Mouse (Mus musculus): ENCODE measurements around the gene Hectd1. TPM values are rescaled to one million over a fixed set of nuclear protein-coding genes. Genes with fewer than 3 reads are reported as not detected.
A peak's percentile ranks its signal among the peaks of the same experiment; 100 is the strongest.

Hectd1 gene
- 36.0 and 51.6 TPM in 2 replicates for polyA plus RNA-seq (2014; fragmentation: Nextera tagmentation; extraction: Ambion mirVana)

DNA sequence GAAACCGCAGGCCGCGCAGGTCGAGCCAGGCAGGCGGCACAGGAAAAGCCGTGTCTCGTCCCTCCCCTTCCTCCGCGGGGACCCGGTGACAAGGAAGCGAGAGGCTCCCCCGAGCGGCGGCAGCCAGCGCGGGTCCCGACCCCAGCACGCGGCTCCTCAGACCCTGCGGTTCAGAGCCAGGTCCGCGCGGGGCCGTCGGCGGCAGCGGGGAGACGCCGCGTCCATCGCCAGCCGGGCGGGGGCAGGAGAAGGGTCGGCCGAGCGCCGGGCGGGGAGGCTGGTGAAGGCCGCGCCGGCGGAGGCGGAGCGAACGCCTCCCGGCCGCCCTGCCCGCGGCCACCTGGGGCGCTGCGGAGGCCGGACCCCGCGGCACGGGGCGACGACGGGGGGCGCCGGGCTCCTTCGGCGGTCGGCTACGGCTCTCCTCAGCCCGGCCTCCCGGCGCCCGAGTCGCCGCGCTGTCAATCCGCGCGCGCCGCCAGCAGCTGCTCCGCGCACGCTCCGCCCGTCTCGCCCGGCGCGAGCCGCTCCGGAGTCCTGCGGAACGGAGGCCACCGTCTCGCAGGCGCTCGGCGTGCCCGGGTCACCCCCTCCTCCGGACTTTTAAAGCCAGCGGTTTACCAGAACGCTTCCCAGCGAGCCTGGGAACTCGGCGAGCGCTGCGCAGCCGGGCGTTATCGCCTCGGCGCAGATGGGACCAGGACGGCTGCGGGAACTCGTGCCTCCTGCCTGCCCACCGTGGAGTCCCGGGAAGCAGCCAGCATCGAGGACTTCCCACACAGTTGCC is at the start of gene Hectd1:
TSS of gene Hectd1 (minus strand) at position 247 of the 787 bp plus-strand sequence.
- Histone ChIP-seq H3K9ac (ENCODE audit: low read depth, low read length) (peak within 1 kb of the TSS; percentile 99), H3K27me3 (ENCODE audit: control insufficient read depth, insufficient read depth, low read length) (no peaks in the 10 kb centered on the region), H3K36me3 (ENCODE audit: control insufficient read depth, insufficient read depth, low read length) (peaks cover 10% of the 10 kb centered on the region; the same call in 1 of the 2 replicates), H3K4me1 (ENCODE audit: control insufficient read depth, insufficient read depth, low read length) (peaks cover 5% of the 10 kb centered on the region; the same call in 1 of the 2 replicates), H3K9me3 (ENCODE audit: control insufficient read depth, low read length) (no peaks in the 10 kb centered on the region), H3K27ac (ENCODE audit: low read depth, low read length) (peak within 1 kb of the TSS; percentile 99), H3K4me3 (ENCODE audit: low read length) (peak within 1 kb of the TSS; percentile 99), H3K4me2 (replicated peaks; ENCODE audit: low read depth, low read length) (peak within 1 kb of the TSS; percentile 78)
- under 1% methylated on average over 85 of the region's 114 CpGs for WGBS
- ATAC-seq (ENCODE audit: low FRiP score, low TSS enrichment): peak; percentile 95

GRCm38 (mm10) chr12:51871446-51872144 is 42.3 kb upstream of the Hectd1 start:
- no peaks in the 10 kb centered on the region for H3K4me1 ChIP-seq (ENCODE audit: control insufficient read depth, insufficient read depth, low read length)
- H3K9me3 ChIP-seq (ENCODE audit: control insufficient read depth, low read length): no peaks in the 10 kb centered on the region
- H3K36me3 ChIP-seq (ENCODE audit: control insufficient read depth, insufficient read depth, low read length): no peaks in the 10 kb centered on the region; the same call in 1 of the 2 replicates
- 69% methylated on average over 10 of the region's 11 CpGs for WGBS
- no peak overlapping the region for H3K4me2 ChIP-seq (replicated peaks; ENCODE audit: low read depth, low read length)
- H3K4me3 ChIP-seq (ENCODE audit: low read length): no peak overlapping the region
- no peaks in the 10 kb centered on the region for H3K27me3 ChIP-seq (ENCODE audit: control insufficient read depth, insufficient read depth, low read length)
- H3K9ac ChIP-seq (ENCODE audit: low read depth, low read length): no peak overlapping the region
- no peak for ATAC-seq (ENCODE audit: low FRiP score, low TSS enrichment)
- H3K27ac ChIP-seq (ENCODE audit: low read depth, low read length): no peak overlapping the region

GRCm38 (mm10) chr12:51869511-51869910 is 40.2 kb upstream of the Hectd1 start:
- no peak overlapping the region for H3K27ac ChIP-seq (ENCODE audit: low read depth, low read length)
- no peaks in the 10 kb centered on the region for H3K9me3 ChIP-seq (ENCODE audit: control insufficient read depth, low read length)
- no peaks in the 10 kb centered on the region for H3K27me3 ChIP-seq (ENCODE audit: control insufficient read depth, insufficient read depth, low read length)
- no peak for ATAC-seq (ENCODE audit: low FRiP score, low TSS enrichment)
- H3K4me3 ChIP-seq (ENCODE audit: low read length): no peak overlapping the region
- WGBS: 66% methylated on average over 3 of the region's 3 CpGs
- 0 out of 2 replicates have a peak, but pooled peaks cover 2% of the 10 kb centered on the region for H3K4me1 ChIP-seq (ENCODE audit: control insufficient read depth, insufficient read depth, low read length)
- H3K9ac ChIP-seq (ENCODE audit: low read depth, low read length): no peak overlapping the region
- H3K36me3 ChIP-seq (ENCODE audit: control insufficient read depth, insufficient read depth, low read length): no peaks in the 10 kb centered on the region
- no peak overlapping the region for H3K4me2 ChIP-seq (replicated peaks; ENCODE audit: low read depth, low read length)

DNA sequence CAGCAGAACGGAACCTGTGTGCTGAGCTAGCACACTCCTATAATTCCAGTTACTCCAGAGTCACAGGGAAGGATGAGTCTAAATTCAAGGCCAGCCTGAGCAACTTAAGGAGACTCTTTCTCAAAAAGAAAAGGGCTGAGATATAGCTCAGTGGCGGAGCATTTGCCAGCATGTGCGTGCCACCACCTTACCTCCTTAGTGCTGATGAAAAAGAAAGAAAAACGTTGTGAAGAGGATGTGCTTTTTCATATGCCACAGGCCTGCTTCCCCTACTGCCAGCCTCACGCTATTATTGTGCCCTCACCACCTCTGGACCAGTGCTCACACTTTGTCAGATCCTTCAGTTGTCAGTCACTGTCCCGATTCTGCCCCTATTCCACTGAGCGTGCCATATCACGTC is 37.7 kb upstream of the Hectd1 start:
- 81% methylated on average over 8 of the region's 8 CpGs for WGBS
- no peaks in the 10 kb centered on the region for H3K36me3 ChIP-seq (ENCODE audit: control insufficient read depth, insufficient read depth, low read length)
- no peak overlapping the region for H3K27ac ChIP-seq (ENCODE audit: low read depth, low read length)
- H3K4me1 ChIP-seq (ENCODE audit: control insufficient read depth, insufficient read depth, low read length): peaks cover 6% of the 10 kb centered on the region; the same call in 1 of the 2 replicates
- no peak overlapping the region for H3K4me3 ChIP-seq (ENCODE audit: low read length)
- no peak for ATAC-seq (ENCODE audit: low FRiP score, low TSS enrichment)
- no peaks in the 10 kb centered on the region for H3K9me3 ChIP-seq (ENCODE audit: control insufficient read depth, low read length)
- H3K9ac ChIP-seq (ENCODE audit: low read depth, low read length): no peak overlapping the region
- no peak overlapping the region for H3K4me2 ChIP-seq (replicated peaks; ENCODE audit: low read depth, low read length)
- H3K27me3 ChIP-seq (ENCODE audit: control insufficient read depth, insufficient read depth, low read length): no peaks in the 10 kb centered on the region

GRCm38 (mm10) chr12:51866226-51866910 is 37.0 kb upstream of the Hectd1 start:
- H3K36me3 ChIP-seq (ENCODE audit: control insufficient read depth, insufficient read depth, low read length): no peaks in the 10 kb centered on the region
- no peak overlapping the region for H3K9ac ChIP-seq (ENCODE audit: low read depth, low read length)
- WGBS: 66% methylated on average over 13 of the region's 13 CpGs
- no peak overlapping the region for H3K4me2 ChIP-seq (replicated peaks; ENCODE audit: low read depth, low read length)
- no peaks in the 10 kb centered on the region for H3K9me3 ChIP-seq (ENCODE audit: control insufficient read depth, low read length)
- no peak for ATAC-seq (ENCODE audit: low FRiP score, low TSS enrichment)
- peaks cover 6% of the 10 kb centered on the region; the same call in 1 of the 2 replicates for H3K4me1 ChIP-seq (ENCODE audit: control insufficient read depth, insufficient read depth, low read length)
- no peaks in the 10 kb centered on the region for H3K27me3 ChIP-seq (ENCODE audit: control insufficient read depth, insufficient read depth, low read length)
- H3K4me3 ChIP-seq (ENCODE audit: low read length): no peak overlapping the region
- no peak overlapping the region for H3K27ac ChIP-seq (ENCODE audit: low read depth, low read length)

DNA sequence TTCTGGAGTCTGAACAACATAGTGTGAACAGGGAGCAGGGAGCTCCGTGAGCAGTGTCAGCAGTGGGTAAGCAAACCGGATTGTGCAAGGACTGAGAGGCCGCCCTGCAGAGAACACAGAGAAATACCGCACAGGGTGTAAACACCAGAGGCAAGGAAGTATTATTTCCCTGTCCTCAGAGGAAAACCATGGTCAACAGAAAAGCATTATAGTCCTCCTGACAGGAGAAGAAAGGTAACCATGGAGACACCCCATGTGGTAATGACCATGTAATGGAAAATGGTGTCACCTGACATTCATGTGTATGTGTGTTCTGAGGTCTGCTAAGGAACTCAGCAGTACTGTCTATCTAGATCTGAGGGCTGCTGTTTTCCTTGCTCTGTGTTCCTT is 36.4 kb upstream of the Hectd1 start:
- H3K4me2 ChIP-seq (replicated peaks; ENCODE audit: low read depth, low read length): no peak overlapping the region
- H3K27ac ChIP-seq (ENCODE audit: low read depth, low read length): no peak overlapping the region
- ATAC-seq (ENCODE audit: low FRiP score, low TSS enrichment): peak; percentile 61; the same call in 1 of the 2 replicates
- no peaks in the 10 kb centered on the region for H3K27me3 ChIP-seq (ENCODE audit: control insufficient read depth, insufficient read depth, low read length)
- H3K9ac ChIP-seq (ENCODE audit: low read depth, low read length): no peak overlapping the region
- H3K9me3 ChIP-seq (ENCODE audit: control insufficient read depth, low read length): no peaks in the 10 kb centered on the region
- WGBS: 61% methylated on average over 4 of the region's 4 CpGs
- peaks cover 6% of the 10 kb centered on the region; the same call in 1 of the 2 replicates for H3K4me1 ChIP-seq (ENCODE audit: control insufficient read depth, insufficient read depth, low read length)
- H3K36me3 ChIP-seq (ENCODE audit: control insufficient read depth, insufficient read depth, low read length): no peaks in the 10 kb centered on the region
- no peak overlapping the region for H3K4me3 ChIP-seq (ENCODE audit: low read length)

DNA sequence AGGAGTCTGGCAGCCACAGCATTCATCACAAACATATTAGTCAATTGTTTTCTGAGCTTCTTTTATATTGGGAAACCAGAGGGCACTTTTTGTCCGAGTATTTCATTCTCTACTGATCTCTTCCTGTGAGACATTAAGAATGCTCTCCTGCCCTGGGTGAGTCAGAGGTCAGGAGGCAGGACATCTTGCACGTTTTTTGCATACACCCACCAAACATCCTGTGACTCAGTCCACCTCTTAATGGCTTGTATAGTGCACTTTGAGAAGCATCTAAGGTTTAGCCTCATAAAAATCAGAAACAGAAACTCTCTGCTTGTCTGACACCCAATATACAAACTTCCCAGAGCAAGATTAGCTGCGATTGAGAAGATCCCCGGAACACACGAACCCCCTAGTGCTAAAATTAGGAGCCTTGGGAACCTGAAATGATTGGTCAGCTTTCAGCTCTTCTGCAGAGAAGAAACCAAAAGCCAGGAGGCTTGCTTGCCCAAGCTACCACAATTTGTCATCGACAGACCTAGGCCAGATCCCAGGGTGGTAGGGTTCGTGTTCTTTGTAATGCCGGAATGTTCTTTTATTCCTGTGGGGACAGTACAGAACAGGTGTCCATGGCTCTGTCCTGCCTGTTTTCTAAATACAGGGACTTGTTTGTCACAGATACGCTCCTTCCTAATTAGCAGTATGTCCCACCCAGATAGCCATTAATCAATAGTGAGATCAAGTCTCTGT is 35.9 kb upstream of the Hectd1 start:
- WGBS: 60% methylated on average over 9 of the region's 9 CpGs
- no peak for ATAC-seq (ENCODE audit: low FRiP score, low TSS enrichment)

More for the DNA sequence above, 35.9 kb upstream of the Hectd1 start:
- Histone ChIP-seq H3K4me1 (ENCODE audit: control insufficient read depth, insufficient read depth, low read length) (peaks cover 6% of the 10 kb centered on the region; the same call in 1 of the 2 replicates), H3K36me3 (ENCODE audit: control insufficient read depth, insufficient read depth, low read length) (no peaks in the 10 kb centered on the region), H3K27ac (ENCODE audit: low read depth, low read length) (no peak overlapping the region), H3K4me3 (ENCODE audit: low read length) (no peak overlapping the region), H3K4me2 (replicated peaks; ENCODE audit: low read depth, low read length) (no peak overlapping the region), H3K9me3 (ENCODE audit: control insufficient read depth, low read length) (no peaks in the 10 kb centered on the region), H3K27me3 (ENCODE audit: control insufficient read depth, insufficient read depth, low read length) (no peaks in the 10 kb centered on the region), H3K9ac (ENCODE audit: low read depth, low read length) (no peak overlapping the region)
